Mouse (Mus musculus): ENCODE results near the gene Vmn1r80.
"Not testable (repeated sequence)": the region's sequence is repeated elsewhere in the genome, so short reads cannot be mapped to it uniquely, and the experiment has no call there.

GRCm38 (mm10) chr7:12172926-12173325 lies 16.2 kb upstream of the Vmn1r80 start:
- TF ChIP-seq TAL1, GATA1 (IDR thresholded peaks at IDR 0.05; ENCODE audit: low read length): not testable (repeated sequence)
